ENCODE assay signal across 9 mouse cellular contexts in the genomic region with DNA sequence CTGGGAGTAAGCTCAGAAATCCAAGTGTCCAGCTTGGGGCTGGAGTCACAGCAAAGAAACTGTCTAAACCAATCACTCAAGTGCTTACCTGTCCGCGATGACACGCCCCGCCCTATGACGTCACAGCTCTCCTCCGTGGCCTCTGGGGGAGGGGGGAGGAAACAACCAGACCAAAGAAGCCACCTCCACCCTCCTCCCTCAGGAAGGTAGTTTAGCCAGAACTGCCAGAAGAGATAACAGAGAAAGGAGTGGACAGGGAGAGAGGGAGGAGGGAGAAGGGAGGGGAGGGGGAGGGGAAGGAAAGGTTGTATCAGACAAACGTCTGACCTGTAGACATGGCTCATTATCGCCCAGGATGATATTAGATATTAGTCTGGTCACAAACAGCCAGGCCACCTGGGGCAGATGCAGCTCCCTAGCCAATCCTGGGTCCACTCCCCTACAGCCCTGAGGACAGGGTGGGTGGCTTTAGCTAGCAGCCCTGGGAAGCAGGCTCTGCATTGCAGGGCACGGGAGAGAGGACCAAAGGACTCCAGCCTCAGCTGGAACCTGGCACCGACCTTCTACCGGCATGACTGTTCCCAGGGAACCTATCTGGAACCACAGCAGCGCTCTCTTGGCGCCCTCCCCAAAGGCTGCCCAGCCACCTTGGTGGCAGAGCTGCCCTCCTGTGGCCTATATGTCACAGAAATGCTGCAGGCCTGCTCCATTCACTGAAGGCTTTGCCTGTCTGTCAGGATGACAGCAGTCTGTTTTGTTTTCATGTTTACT. TPM values are rescaled to one million over a fixed set of nuclear protein-coding genes. Genes with fewer than 3 reads are reported as not detected.
DNase-seq lines count a peak whose midpoint lies in the region; ATAC-seq lines count a peak whose summit lies in the region.
"Had no signal": no experiment of that assay in that cellular context is flagged by ENCODE, and none has a peak within 500 bp of the region (broad histone marks: within the 10 kb centered on the region; RNA-seq: fewer than 3 reads in every experiment).

No protein-coding gene starts in this region.

- H3K4me3 ChIP-seq in heart, embryonic 14.5 days (ENCODE audit: control insufficient read depth in 1 of 2, insufficient read depth in 1 of 2, low read depth in 1 of 2, low read length in 2 of 2): no peak overlapping the region

- H3K27me3 ChIP-seq in heart, embryonic 14.5 days (ENCODE audit: control insufficient read depth, insufficient read depth, low read length): no peaks in the 10 kb centered on the region

- WGBS in heart, embryonic 14.5 days: 9% methylated on average over 13 of the region's 13 CpGs

- H3K4me2 ChIP-seq in heart, embryonic 14.5 days (ENCODE audit: low read length): peak overlapping the region; percentile 39

- H3K9me3 ChIP-seq in heart, embryonic 14.5 days (ENCODE audit: control insufficient read depth, low read length): no peaks in the 10 kb centered on the region

- 0 out of 2 replicates have a peak, but pooled peaks have one; percentile 18 for ATAC-seq in heart, embryonic 14.5 days (ENCODE audit: insufficient number of reproducible peaks, insufficient read depth, low FRiP score, low read depth)

- no peak overlapping the region for H3K9ac ChIP-seq in heart, embryonic 14.5 days (ENCODE audit: low read length)

- H3K36me3 ChIP-seq in heart, embryonic 14.5 days (ENCODE audit: control insufficient read depth, insufficient read depth, low read length): no peaks in the 10 kb centered on the region

- H3K27ac ChIP-seq in heart, embryonic 14.5 days (replicated peaks in 1 of 2; ENCODE audit: control insufficient read depth in 1 of 2, insufficient read depth in 1 of 2, low read depth in 2 of 2, low read length in 2 of 2): no peak overlapping the region

- peak; percentile 47 for DNase-seq in adrenal gland, postnatal 14 days
- DNase-seq in adrenal gland, adult 8-10 months: no peak
- DNase-seq in cerebellum, adult 9-11 months: peak; percentile 52
- peak; percentile 39 for DNase-seq in kidney, postnatal 10 days
- peak; percentile 62 to 64 for DNase-seq in lung, postnatal 4 days
- peak; percentile 71 to 79 for DNase-seq in urinary bladder, postnatal 36 days (ENCODE audit: low spot score in 2 of 2)
- no peak for DNase-seq in left cerebral cortex, adult 18-20 months (ENCODE audit: low spot score in 2 of 2)

- H3K4me1 ChIP-seq in heart, embryonic 14.5 days (ENCODE audit: control insufficient read depth in 2 of 2, insufficient read depth in 2 of 2, low read length in 2 of 2): peaks cover 7 to 10% of the 10 kb centered on the region in 2 experiments; a peak in 3 of 4 replicates

RNA-seq across cellular contexts. Expression of a gene that starts 20.2 kb away (rescaled TPM):
- 0.86 and 2.4 TPM in 2 replicates for total RNA-seq in adrenal gland, postnatal 14 days (2021)
- total RNA-seq in adrenal gland, adult 8-10 months (2022): under 1 TPM in 2 of 4 experiments, not detected in 2; 0.15 to 0.16 TPM
- not detected in 2 replicates for polyA plus RNA-seq in heart, embryonic 14.5 days (2014; fragmentation: Nextera tagmentation; extraction: Ambion mirVana)
- not detected for total RNA-seq in left cerebral cortex, adult 18-20 months (2021)

RNA-seq across cellular contexts. Expression of a gene that starts 33.6 kb away (rescaled TPM):
- 0.60 and 0.85 TPM in 2 replicates for total RNA-seq in adrenal gland, postnatal 14 days (2021)
- 1 to 10 TPM; 2.2 to 4.7 (median 3.2) TPM for total RNA-seq in adrenal gland, adult 8-10 months (2022)
- polyA plus RNA-seq in heart, embryonic 14.5 days (2014; fragmentation: Nextera tagmentation; extraction: Ambion mirVana): 0.14 TPM in 1 of 2 replicates, not detected in the other
- under 1 TPM; 0.07 to 0.26 TPM for total RNA-seq in left cerebral cortex, adult 18-20 months (2021)
- total RNA-seq: hematopoietic stem cell, adult 5-6 weeks had no signal

RNA-seq across cellular contexts. Expression of a gene that starts 42.1 kb away (rescaled TPM):
- 9.1 and 10.7 TPM in 2 replicates for total RNA-seq in adrenal gland, postnatal 14 days (2021)
- total RNA-seq in adrenal gland, adult 8-10 months (2022): 10 to 100 TPM; 12.2 to 17.4 (median 13.8) TPM
- 1.0 and 1.3 TPM in 2 replicates for polyA plus RNA-seq in heart, embryonic 14.5 days (2014; fragmentation: Nextera tagmentation; extraction: Ambion mirVana)
- 10 to 100 TPM; 17.9 to 18.4 TPM for total RNA-seq in left cerebral cortex, adult 18-20 months (2021)

Comparison
In these comparisons a context has a peak if more than half of its experiments do, and no peak if none do; other contexts are left out.
1. DNase-seq: peak in adrenal gland, postnatal 14 days (single experiment), cerebellum, adult 9-11 months (single experiment), kidney, postnatal 10 days (single experiment), lung, postnatal 4 days (2 of 2) and urinary bladder, postnatal 36 days (2 of 2); none in adrenal gland, adult 8-10 months (single experiment) and left cerebral cortex, adult 18-20 months (0 of 2).